Mouse (Mus musculus) MEL (cell line): ENCODE measurements at regions not wholly inside any gene's neighbourhood (a gene's known extent, or its start where the extent isn't known, plus 50 kb on each side); places are given as distances from the start of the nearest gene placed in this dataset.

Source experiments
- DNase-seq: peaks from one replicate; pipeline ENCODE4 v3.0.0; 2011; ENCODE audit warnings: low read depth, low spot score
- H3K27ac ChIP-seq: 2 replicates; pipeline ENCODE4 v1.5.1; 2012; ENCODE audit warnings: low read depth, mild to moderate bottlenecking, control low read depth, low read length, moderate library complexity; ENCODE audit not compliant: control insufficient read depth
- H3K27me3 ChIP-seq, 2 experiments: fragments of 150-350 bp in 1 of 2; sonication (generic) in 1 of 2; 2 replicates each; pipeline ENCODE4 v1.6.1; 2012; ENCODE audit warnings: low read length in 2 of 2, mild to moderate bottlenecking in 2 of 2, improper control_type of control experiment in 1 of 2, moderate library complexity in 1 of 2; ENCODE audit not compliant: insufficient read depth in 2 of 2, control insufficient read depth in 1 of 2
- H3K36me3 ChIP-seq, 2 experiments: 2 replicates each; pipeline ENCODE4 v1.6.1; 2012 to 2014; ENCODE audit warnings: low read length in 2 of 2, improper control_type of control experiment in 1 of 2, inconsistent platforms in 1 of 2, mild to moderate bottlenecking in 1 of 2; ENCODE audit not compliant: insufficient read depth in 2 of 2, control insufficient read depth in 1 of 2
- H3K4me1 ChIP-seq, 2 experiments: fragments of 150-350 bp in 1 of 2; sonication (generic) in 1 of 2; 2 replicates each; pipeline ENCODE4 v1.6.1; 2012; ENCODE audit warnings: low read length in 2 of 2, improper control_type of control experiment in 1 of 2, mild to moderate bottlenecking in 1 of 2; ENCODE audit not compliant: insufficient read depth in 2 of 2, control insufficient read depth in 1 of 2
- H3K4me3 ChIP-seq, 2 experiments: fragments of 150-350 bp in 1 of 2; sonication (generic) in 1 of 2; 2 replicates each; pipeline ENCODE4 v1.5.1; 2012; ENCODE audit warnings: low read depth in 2 of 2, low read length in 2 of 2, mild to moderate bottlenecking in 2 of 2, moderate library complexity in 2 of 2, control low read depth in 1 of 2, improper control_type of control experiment in 1 of 2; ENCODE audit not compliant: control insufficient read depth in 1 of 2, insufficient read depth in 1 of 2
- H3K79me2 ChIP-seq: 2 replicates; pipeline ENCODE4 v1.6.1; 2012; ENCODE audit warnings: mild to moderate bottlenecking, low read length, moderate library complexity; ENCODE audit not compliant: control insufficient read depth, poor library complexity, insufficient read depth
- H3K9ac ChIP-seq: 2 replicates; pipeline ENCODE4 v1.6.1; 2012; ENCODE audit warnings: low read depth, mild to moderate bottlenecking, control low read depth, low read length, moderate library complexity; ENCODE audit not compliant: control insufficient read depth, poor library complexity, severe bottlenecking
- H3K9me3 ChIP-seq: fragments of 150-350 bp; sonication (generic); replicated peaks from 2 replicates; pipeline ENCODE4 v1.6.1; 2012; ENCODE audit warnings: mild to moderate bottlenecking, low read length, improper control_type of control experiment, moderate library complexity; ENCODE audit not compliant: insufficient read depth
- BHLHE40 ChIP-seq: IDR thresholded peaks from 2 replicates; pipeline ENCODE4 v1.6.1; 2012; ENCODE audit warnings: low read depth, mild to moderate bottlenecking, inconsistent platforms, low read length, improper control_type of control experiment, borderline replicate concordance
- CHD1 ChIP-seq: IDR thresholded peaks from 2 replicates; pipeline ENCODE4 v1.6.1; 2012; ENCODE audit warnings: low read depth, mild to moderate bottlenecking, inconsistent platforms, low read length, improper control_type of control experiment
- CTCF ChIP-seq, 3 experiments: IDR thresholded peaks in 2 of 3; conservative IDR thresholded peaks in 1 of 3; 2 replicates each; pipeline ENCODE4 v1.5.1; 2011 to 2012; ENCODE audit warnings: low read length in 3 of 3, low read depth in 2 of 3, mild to moderate bottlenecking in 2 of 3, improper control_type of control experiment in 1 of 3, inconsistent platforms in 1 of 3, mixed read lengths in 1 of 3, moderate library complexity in 1 of 3; ENCODE audit not compliant: control insufficient read depth in 1 of 3, insufficient read depth in 1 of 3, poor library complexity in 1 of 3, severe bottlenecking in 1 of 3
- E2F4 ChIP-seq: IDR thresholded peaks from 2 replicates; pipeline ENCODE4 v1.6.1; 2011; ENCODE audit warnings: low read depth, low read length, improper control_type of control experiment, borderline replicate concordance
- ELF1 ChIP-seq: IDR thresholded peaks from 2 replicates; pipeline ENCODE4 v1.6.1; 2014; ENCODE audit warnings: low read depth, mild to moderate bottlenecking, inconsistent platforms, low read length, improper control_type of control experiment, moderate library complexity
- EP300 ChIP-seq, 2 experiments: IDR thresholded peaks; 2 replicates each; pipeline ENCODE4 v1.6.1; 2011; ENCODE audit warnings: improper control_type of control experiment in 2 of 2, low read length in 2 of 2, low read depth in 1 of 2, mild to moderate bottlenecking in 1 of 2
- MAFK ChIP-seq: IDR thresholded peaks from 2 replicates; pipeline ENCODE4 v1.6.1; 2011; ENCODE audit warnings: low read depth, mild to moderate bottlenecking, low read length, improper control_type of control experiment, borderline replicate concordance
- MAZ ChIP-seq: IDR thresholded peaks from 2 replicates; pipeline ENCODE4 v1.6.1; 2012; ENCODE audit warnings: low read depth, mild to moderate bottlenecking, inconsistent platforms, low read length, improper control_type of control experiment
- MYB ChIP-seq: IDR thresholded peaks from 2 replicates; pipeline ENCODE4 v1.6.1; 2011; ENCODE audit warnings: mild to moderate bottlenecking, low read depth, low read length, improper control_type of control experiment
- MYC ChIP-seq: IDR thresholded peaks from 2 replicates; pipeline ENCODE4 v1.6.1; 2011; ENCODE audit warnings: low read depth, mild to moderate bottlenecking, low read length, improper control_type of control experiment, moderate library complexity
- NELFE ChIP-seq: IDR thresholded peaks from 2 replicates; pipeline ENCODE4 v1.6.1; 2011; ENCODE audit warnings: low read depth, low read length, improper control_type of control experiment
- NRF1 ChIP-seq: IDR thresholded peaks from 2 replicates; pipeline ENCODE4 v1.6.1; 2014; ENCODE audit warnings: low read depth, mild to moderate bottlenecking, inconsistent platforms, low read length, improper control_type of control experiment, moderate library complexity; ENCODE audit not compliant: poor library complexity, insufficient read depth, severe bottlenecking
- POLR2A ChIP-seq, 2 experiments: IDR thresholded peaks; 2 replicates each; pipeline ENCODE4 v1.6.1; 2011 to 2012; ENCODE audit warnings: low read length in 2 of 2, mild to moderate bottlenecking in 2 of 2, control low read depth in 1 of 2, improper control_type of control experiment in 1 of 2, low read depth in 1 of 2, moderate library complexity in 1 of 2; ENCODE audit not compliant: control insufficient read depth in 1 of 2, insufficient read depth in 1 of 2, poor library complexity in 1 of 2
- POLR2AphosphoS5 ChIP-seq: IDR thresholded peaks from 2 replicates; pipeline ENCODE4 v1.6.1; 2012; ENCODE audit warnings: low read depth, borderline replicate concordance, mild to moderate bottlenecking, inconsistent platforms, low read length, moderate library complexity, mixed read lengths
- RAD21 ChIP-seq: IDR thresholded peaks from 2 replicates; pipeline ENCODE4 v1.6.1; 2011; ENCODE audit warnings: mild to moderate bottlenecking, low read depth, low read length, improper control_type of control experiment
- SMC3 ChIP-seq: IDR thresholded peaks from 2 replicates; pipeline ENCODE4 v1.6.1; 2011; ENCODE audit warnings: low read depth, low read length, improper control_type of control experiment
- TBP ChIP-seq: IDR thresholded peaks from 2 replicates; pipeline ENCODE4 v1.8.0; 2011; ENCODE audit warnings: low read depth, low read length, improper control_type of control experiment
- TCF12 ChIP-seq: IDR thresholded peaks from 2 replicates; pipeline ENCODE4 v1.6.1; 2014; ENCODE audit warnings: low read depth, mild to moderate bottlenecking, inconsistent platforms, low read length, improper control_type of control experiment, moderate library complexity
- UBTF ChIP-seq: IDR thresholded peaks from 2 replicates; pipeline ENCODE4 v1.6.1; 2012; ENCODE audit warnings: low read depth, mild to moderate bottlenecking, inconsistent platforms, low read length, improper control_type of control experiment, moderate library complexity, borderline replicate concordance; ENCODE audit not compliant: insufficient read depth
- USF1 ChIP-seq: IDR thresholded peaks from 2 replicates; pipeline ENCODE4 v1.6.1; 2014; ENCODE audit warnings: low read depth, mild to moderate bottlenecking, inconsistent platforms, low read length, improper control_type of control experiment, moderate library complexity
- ZC3H11A ChIP-seq: IDR thresholded peaks from 2 replicates; pipeline ENCODE4 v1.6.1; 2012; ENCODE audit warnings: low read depth, mild to moderate bottlenecking, inconsistent platforms, low read length, improper control_type of control experiment
- ZKSCAN1 ChIP-seq: IDR thresholded peaks from 2 replicates; pipeline ENCODE4 v1.6.1; 2012; ENCODE audit warnings: low read depth, mild to moderate bottlenecking, inconsistent platforms, low read length, improper control_type of control experiment, moderate library complexity
- ZMIZ1 ChIP-seq: IDR thresholded peaks from 2 replicates; pipeline ENCODE4 v1.6.1; 2012; ENCODE audit warnings: low read depth, mild to moderate bottlenecking, inconsistent platforms, low read length, improper control_type of control experiment, moderate library complexity
- ZNF384 ChIP-seq: IDR thresholded peaks from 2 replicates; pipeline ENCODE4 v1.6.1; 2012; ENCODE audit warnings: low read depth, mild to moderate bottlenecking, inconsistent platforms, low read length, improper control_type of control experiment

- TF ChIP-seq ZKSCAN1 = no peak
- TF ChIP-seq MAZ = no peak
- no peak for TF ChIP-seq NRF1
- TF ChIP-seq NELFE = no peak
- no peak for TF ChIP-seq POLR2A (IDR thresholded peaks at IDR 0.05; ENCODE audit: control insufficient read depth in 1 of 2, insufficient read depth in 1 of 2, low read depth in 1 of 2, low read length in 2 of 2, poor library complexity in 1 of 2)
- TF ChIP-seq POLR2AphosphoS5 = no peak
- TF ChIP-seq CTCF (IDR thresholded peaks at IDR 0.05 in 2 of 3, conservative IDR thresholded peaks at IDR 0.05 in 1 of 3; ENCODE audit: control insufficient read depth in 1 of 3, insufficient read depth in 1 of 3, low read depth in 2 of 3, low read length in 3 of 3, poor library complexity in 1 of 3, severe bottlenecking in 1 of 3) = no peak; a peak in 1 of 6 replicates
- no peak for TF ChIP-seq MYB
- TF ChIP-seq ZMIZ1 = no peak
- TF ChIP-seq CHD1 = no peak
- TF ChIP-seq SMC3 = no peak
- Histone ChIP-seq H3K9ac (no peak overlapping the region), H3K36me3 (peaks cover 0 to 5% of the 10 kb centered on the region in 2 experiments; a peak in 1 of 4 replicates), H3K4me1 (peaks cover 2 to 3% of the 10 kb centered on the region in 2 experiments; a peak in 2 of 4 replicates), H3K4me3 (no peak overlapping the region), H3K9me3 (no peaks in the 10 kb centered on the region), H3K27ac (no peak overlapping the region), H3K27me3 (no peaks in the 10 kb centered on the region), H3K79me2 (no peaks in the 10 kb centered on the region)
- DNase-seq = no peak
These were observed 123.9 kb upstream of the Smad3 start for GRCm38 (mm10) chr9:63881692-63882091.

DNA sequence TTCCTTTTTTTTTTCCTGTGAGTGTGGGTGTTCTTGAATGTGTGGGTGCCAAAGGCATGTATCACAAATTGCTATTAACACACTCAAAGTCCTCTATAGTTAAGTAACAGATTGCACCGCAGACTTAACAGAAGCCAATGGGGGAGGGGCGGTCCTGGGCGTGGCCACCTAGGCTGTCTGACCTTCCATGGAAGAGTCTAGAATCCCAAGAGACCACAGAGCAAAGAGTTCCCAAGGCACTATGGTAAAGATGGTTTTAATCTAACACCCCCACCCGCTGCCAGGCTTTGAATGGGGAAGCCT is 123.4 kb upstream of the Smad3 start:
- TF ChIP-seq ZNF384 (peak; percentile 35; the same call in 1 of the 2 replicates), POLR2AphosphoS5 (no peak)
- TF ChIP-seq, all 39 proteins: peak for 1
- no peaks in the 10 kb centered on the region for H3K79me2 ChIP-seq

GRCm38 (mm10) chr9:63880487-63881260 is 122.9 kb upstream of the Smad3 start:
- no peak for DNase-seq
- H3K9ac ChIP-seq = no peak overlapping the region
- H3K4me1 ChIP-seq = peaks cover 2 to 3% of the 10 kb centered on the region in 2 experiments; a peak in 2 of 4 replicates
- H3K79me2 ChIP-seq = no peaks in the 10 kb centered on the region
- no peak overlapping the region for H3K4me3 ChIP-seq
- no peaks in the 10 kb centered on the region for H3K27me3 ChIP-seq
- no peak overlapping the region for H3K27ac ChIP-seq
- H3K9me3 ChIP-seq = no peaks in the 10 kb centered on the region
- peaks cover 0 to 5% of the 10 kb centered on the region in 2 experiments; a peak in 1 of 4 replicates for H3K36me3 ChIP-seq
- TF ChIP-seq ELF1 = no peak
- no peak for TF ChIP-seq POLR2AphosphoS5
- TF ChIP-seq TCF12 = no peak
- TF ChIP-seq EP300 (IDR thresholded peaks at IDR 0.05; ENCODE audit: low read depth in 1 of 2, low read length in 2 of 2) = no peak
- TF ChIP-seq MYC = no peak
- TF ChIP-seq UBTF = no peak
- no peak for TF ChIP-seq TBP
- TF ChIP-seq POLR2A (IDR thresholded peaks at IDR 0.05; ENCODE audit: control insufficient read depth in 1 of 2, insufficient read depth in 1 of 2, low read depth in 1 of 2, low read length in 2 of 2, poor library complexity in 1 of 2) = no peak
- TF ChIP-seq BHLHE40 = no peak
- TF ChIP-seq MYB = no peak
- TF ChIP-seq MAFK = no peak
- TF ChIP-seq USF1 = no peak
- TF ChIP-seq NELFE = no peak
- TF ChIP-seq ZC3H11A = no peak
- no peak for TF ChIP-seq E2F4
- no peak for TF ChIP-seq RAD21
- no peak for TF ChIP-seq MAZ
- no peak for TF ChIP-seq SMC3

More for the DNA sequence above, 123.4 kb upstream of the Smad3 start:
- H3K9ac ChIP-seq = no peak overlapping the region
- H3K9me3 ChIP-seq = no peaks in the 10 kb centered on the region
- H3K4me1 ChIP-seq = peaks cover 2 to 3% of the 10 kb centered on the region in 2 experiments; a peak in 2 of 4 replicates
- DNase-seq = peak; percentile 12
- H3K27ac ChIP-seq = no peak overlapping the region
- peaks cover 0 to 5% of the 10 kb centered on the region in 2 experiments; a peak in 1 of 4 replicates for H3K36me3 ChIP-seq
- no peak overlapping the region for H3K4me3 ChIP-seq
- H3K27me3 ChIP-seq = no peaks in the 10 kb centered on the region
